Mouse (Mus musculus) spleen, postnatal 36 days (tissue): ENCODE results near the gene Fam53b.

Experiments
- DNase-seq, 2 experiments: peaks; one replicate each; pipeline ENCODE4 v3.0.0; 2022; ENCODE audit warnings: low spot score in 2 of 2, mixed read lengths in 1 of 2

Gene Fam53b

GRCm38 (mm10) chr7:132739829-132740228, 73.9 kb downstream of the Fam53b start:
- no peak for DNase-seq

- peak in 1 of 2 experiments; percentile 42 for DNase-seq
These were observed 74.8 kb downstream of the Fam53b start for GRCm38 (mm10) chr7:132738844-132739243.

GRCm38 (mm10) chr7:132736099-132736862, 77.4 kb downstream of the Fam53b start:
- peak in 1 of 2 experiments; percentile 44 for DNase-seq

GRCm38 (mm10) chr7:132735145-132735544, 78.5 kb downstream of the Fam53b start:
- DNase-seq: peak; percentile 93

GRCm38 (mm10) chr7:132734222-132734621, 79.5 kb downstream of the Fam53b start:
- DNase-seq: no peak

GRCm38 (mm10) chr7:132733521-132733920, 80.2 kb downstream of the Fam53b start:
- no peak for DNase-seq

- DNase-seq: no peak
These were observed 81.4 kb downstream of the Fam53b start for GRCm38 (mm10) chr7:132732136-132732789.

- DNase-seq: no peak
These were observed 82.1 kb downstream of the Fam53b start for GRCm38 (mm10) chr7:132731558-132731957.

- DNase-seq: no peak
These were observed 83.2 kb downstream of the Fam53b start for GRCm38 (mm10) chr7:132730510-132730909.

- peak; percentile 39 to 53 for DNase-seq
These were observed 84.4 kb downstream of the Fam53b start for GRCm38 (mm10) chr7:132729093-132729831.

GRCm38 (mm10) chr7:132726106-132726861, 87.4 kb downstream of the Fam53b start:
- DNase-seq: no peak

- DNase-seq: peak in 1 of 2 experiments; percentile 43
These were observed 89.1 kb downstream of the Fam53b start for GRCm38 (mm10) chr7:132724501-132725062.

- DNase-seq: peak; percentile 54 to 67
These were observed 89.8 kb downstream of the Fam53b start for GRCm38 (mm10) chr7:132723906-132724305.

- no peak for DNase-seq
These were observed 91.0 kb downstream of the Fam53b start for GRCm38 (mm10) chr7:132722401-132723370.

- DNase-seq: peak; percentile 91 to 92
These were observed 93.1 kb downstream of the Fam53b start for GRCm38 (mm10) chr7:132720562-132720961.

GRCm38 (mm10) chr7:132719570-132719969, 94.1 kb downstream of the Fam53b start:
- no peak for DNase-seq

GRCm38 (mm10) chr7:132715259-132715658, 98.4 kb downstream of the Fam53b start:
- DNase-seq: no peak

- peak in 1 of 2 experiments; percentile 25 for DNase-seq
These were observed 99.3 kb downstream of the Fam53b start for GRCm38 (mm10) chr7:132714236-132714923.

- DNase-seq: peak; percentile 57 to 63
These were observed 100.1 kb downstream of the Fam53b start for GRCm38 (mm10) chr7:132713483-132714126.
